Mouse (Mus musculus) CD4-positive, CD25-positive, alpha-beta regulatory T cell, adult 4 months (primary cell): ENCODE results near the gene Dab2. TPM values are rescaled to one million over a fixed set of nuclear protein-coding genes. Genes with fewer than 3 reads are reported as not detected.

Source experiments
- ATAC-seq: one replicate; pipeline ENCODE4 v1.8.0; 2017
- polyA plus RNA-seq, 2 experiments: library from polyadenylated mRNA; unstranded; fragments of 100-300 nt; shearing (Covaris generic); gene quantifications; one replicate each; pipeline ENCODE4 v1.2.1; 2017

The Dab2 gene
- polyA plus RNA-seq = not detected

DNA sequence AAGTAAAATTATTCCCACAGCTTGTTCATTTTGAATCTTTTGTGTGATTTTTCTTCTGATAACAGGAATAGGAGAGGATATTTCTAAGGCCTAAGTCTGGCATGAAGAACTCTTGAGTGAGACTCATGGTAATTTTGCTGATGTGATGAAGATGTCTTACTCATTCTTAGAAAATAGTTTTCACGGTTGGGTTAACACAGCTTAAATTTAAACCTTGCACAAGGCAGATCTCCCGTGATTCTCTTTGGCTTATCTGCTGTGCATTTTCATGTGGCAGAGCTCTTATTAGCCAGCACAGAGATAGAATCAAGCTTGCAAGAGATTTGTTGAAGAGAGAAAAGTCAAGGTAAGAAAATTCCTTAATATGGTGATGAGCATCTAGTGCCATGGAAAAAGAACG is at the start of gene Dab2:
Dab2 (plus strand) TSS at position 235 of the 400 bp plus-strand sequence.
- no peak for ATAC-seq

DNA sequence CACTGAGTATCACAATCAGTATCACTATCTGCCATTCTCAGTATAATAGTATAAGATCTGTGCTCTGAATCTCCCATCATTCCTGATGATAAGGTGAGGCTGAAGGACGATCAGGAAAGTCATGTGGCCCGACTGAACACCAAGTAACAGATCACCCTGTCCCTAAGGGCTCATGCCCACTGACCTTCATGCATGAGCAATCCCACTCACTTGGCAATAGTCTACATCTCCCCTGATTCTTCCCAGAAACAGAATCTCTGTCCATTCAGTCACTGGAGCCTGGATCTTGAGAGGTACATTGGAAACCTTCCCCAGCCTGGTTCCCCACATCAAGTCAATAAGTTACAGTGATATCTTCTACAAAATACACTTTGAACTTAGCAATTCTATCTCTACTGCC is 46.1 kb upstream of the Dab2 start:
- no peak for ATAC-seq

DNA sequence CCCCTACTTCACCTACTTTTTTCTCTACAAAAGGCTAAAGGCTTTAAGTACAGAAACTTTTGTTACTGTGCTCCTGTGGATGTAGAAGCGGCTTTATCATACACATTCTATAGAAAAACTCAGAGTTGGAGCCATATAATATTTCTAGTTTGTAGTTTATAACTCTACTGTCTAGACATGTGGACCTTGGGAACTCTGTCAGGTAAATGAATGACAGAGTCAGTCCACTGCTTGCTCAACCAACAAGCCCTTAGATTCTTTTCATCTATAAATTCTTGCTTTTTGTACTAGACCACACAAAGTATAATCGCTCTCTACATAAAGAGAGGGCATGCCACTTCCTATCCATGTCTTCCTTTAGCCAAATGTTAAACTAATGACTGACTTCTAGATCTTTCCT is 45.2 kb upstream of the Dab2 start:
- no peak for ATAC-seq

DNA sequence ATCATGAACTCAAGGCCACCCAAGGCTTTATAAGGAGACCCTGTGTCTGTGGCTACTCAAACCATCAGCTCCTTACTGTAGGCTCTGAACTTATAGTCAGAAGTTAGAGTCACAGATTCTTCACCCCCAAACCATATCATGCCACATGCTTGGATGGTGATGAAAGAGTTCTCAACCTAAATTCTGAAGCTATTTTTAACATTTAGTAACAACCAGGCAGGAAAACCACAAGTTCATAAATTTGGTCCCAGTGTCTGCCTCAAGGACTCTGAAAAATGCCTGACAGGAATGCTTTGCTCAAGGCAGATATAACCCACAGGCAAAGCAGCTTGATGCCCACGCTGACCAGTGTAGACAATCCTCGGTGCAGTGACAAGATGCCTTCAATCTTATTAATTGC is 42.5 kb upstream of the Dab2 start:
- ATAC-seq = no peak

DNA sequence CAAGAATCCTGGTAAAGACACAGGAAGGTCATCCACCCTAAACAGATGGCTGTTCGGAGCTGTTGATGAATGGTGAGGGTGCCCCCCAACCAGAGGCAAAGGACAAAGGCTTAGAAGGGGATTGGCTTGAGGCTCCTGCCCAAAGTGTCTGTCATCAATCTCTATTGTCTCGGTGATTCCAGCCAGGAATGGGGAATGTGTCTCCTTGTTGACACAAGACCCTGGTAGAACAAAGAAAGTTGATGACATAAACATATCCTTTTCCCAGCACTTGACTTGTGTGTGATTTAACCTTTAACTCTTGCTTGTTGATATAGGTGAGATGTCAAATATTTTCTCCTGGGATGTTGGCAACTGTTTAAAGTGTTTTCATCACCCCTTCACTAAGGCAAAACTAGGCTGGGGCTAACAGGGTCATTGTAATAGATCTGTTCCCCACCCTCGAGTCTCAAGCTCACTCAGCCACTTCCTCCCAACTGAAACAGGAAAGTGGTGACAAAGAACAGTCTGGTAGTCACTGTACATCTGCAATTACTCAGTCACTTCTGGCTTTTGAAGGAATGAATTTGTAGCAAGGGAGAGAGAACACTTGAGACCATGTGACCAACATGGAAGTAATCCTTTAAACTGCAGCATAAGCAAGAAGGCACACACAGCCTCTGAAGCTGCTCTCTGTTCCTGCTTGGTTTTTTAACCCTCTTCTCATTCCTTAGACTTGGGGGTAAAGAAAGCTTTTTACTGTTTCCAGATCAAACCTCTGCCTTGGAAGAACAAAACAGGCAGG is 39.4 kb upstream of the Dab2 start:
- no peak for ATAC-seq

DNA sequence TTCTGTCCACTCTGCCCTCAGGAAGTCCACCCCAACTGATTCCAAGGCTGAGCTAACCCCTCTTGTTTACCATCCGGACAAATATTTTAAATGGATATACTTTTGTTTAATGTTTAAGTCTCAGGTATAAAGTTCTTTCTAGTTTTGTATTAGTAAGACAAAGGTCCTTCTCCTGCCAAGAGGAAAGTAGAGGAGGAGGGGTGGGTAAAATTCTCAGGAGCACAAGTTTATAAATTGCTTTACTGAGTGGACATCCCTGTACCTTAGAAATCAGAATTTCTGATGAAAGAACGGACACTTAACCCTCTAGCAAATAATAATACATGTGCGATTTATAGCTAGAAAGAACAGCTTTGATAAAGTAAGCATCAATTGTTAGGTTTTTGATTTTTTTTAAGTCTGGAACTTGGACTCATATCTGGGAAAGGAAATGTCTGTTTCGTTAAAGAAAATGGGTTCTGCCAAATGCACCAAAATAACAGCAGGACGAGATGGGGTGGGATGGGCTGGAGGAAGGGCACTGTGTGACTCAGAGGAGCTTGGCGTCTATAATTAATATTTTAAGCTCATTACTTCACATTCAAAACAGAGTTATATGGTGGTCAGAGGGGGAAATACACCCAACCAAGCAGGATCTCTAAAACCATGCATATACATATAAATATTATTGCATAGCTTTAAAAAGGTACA is 38.7 kb upstream of the Dab2 start:
- ATAC-seq = no peak

DNA sequence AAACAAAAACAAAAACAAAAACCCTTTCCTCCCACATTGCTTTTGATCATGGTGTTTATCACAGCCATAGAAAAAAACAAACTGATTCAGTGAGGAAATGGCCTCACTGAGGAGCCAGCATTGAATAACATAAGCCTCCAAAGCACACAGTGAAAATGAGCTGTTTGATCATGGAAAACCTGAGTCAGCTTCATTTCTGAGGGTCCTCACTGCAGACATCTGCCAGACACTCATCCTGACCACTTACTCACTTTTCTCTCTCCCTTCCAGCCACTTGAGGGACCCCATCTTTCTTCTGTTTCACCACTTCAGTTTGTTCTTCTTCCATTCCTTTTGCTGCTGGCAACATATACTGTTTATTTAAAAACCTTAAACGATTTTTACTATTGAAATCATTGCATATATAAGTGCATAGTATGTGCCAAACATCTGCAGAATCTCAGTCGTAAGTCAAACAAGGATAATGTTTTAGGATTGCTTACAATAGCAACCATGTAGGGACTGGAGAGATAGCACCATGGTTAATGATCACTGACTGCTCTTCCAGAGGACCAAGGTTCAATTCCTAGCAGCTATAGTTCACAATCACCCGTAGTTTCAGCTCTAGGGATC is 32.3 kb upstream of the Dab2 start:
- ATAC-seq = no peak

DNA sequence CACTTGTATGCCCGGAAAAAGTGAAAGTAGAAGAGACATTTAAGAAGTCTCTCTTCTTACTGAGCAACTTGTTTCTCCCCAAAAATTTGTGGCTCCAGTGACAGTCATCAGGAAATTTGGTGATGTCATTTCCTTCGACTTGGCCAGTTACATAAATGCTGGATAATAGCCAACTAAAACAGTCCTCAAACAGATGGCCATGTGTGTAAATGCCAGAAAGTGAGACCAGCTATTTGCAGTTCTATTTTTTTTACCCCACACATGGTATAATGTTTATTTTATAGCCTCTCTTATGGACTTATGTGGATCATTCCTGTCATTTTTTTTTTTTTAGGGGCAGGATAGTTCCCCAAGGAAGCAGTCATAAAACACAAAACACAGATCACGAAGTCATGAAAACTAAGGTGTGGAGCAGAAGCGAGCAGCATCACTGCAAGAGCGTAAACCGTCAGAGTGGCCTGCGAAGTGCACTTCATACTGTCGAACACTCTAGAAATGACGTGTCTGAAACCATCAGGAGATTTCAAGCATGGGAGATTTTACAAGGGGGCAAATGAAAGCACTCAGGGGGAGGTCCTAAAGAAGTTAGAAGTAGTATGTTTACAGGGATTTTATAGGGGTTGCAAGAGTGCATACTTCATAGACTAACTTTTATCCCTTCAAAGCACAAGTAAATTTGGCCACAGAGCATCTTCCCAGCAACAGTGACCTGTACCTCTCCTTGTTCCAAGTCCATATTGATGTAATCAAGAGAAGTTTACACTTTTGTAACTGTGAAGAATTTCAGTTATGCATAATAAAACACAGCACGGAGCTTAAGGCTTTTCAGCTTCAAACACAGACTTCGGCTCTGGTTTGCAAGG is 20.8 kb upstream of the Dab2 start:
- ATAC-seq = no peak

DNA sequence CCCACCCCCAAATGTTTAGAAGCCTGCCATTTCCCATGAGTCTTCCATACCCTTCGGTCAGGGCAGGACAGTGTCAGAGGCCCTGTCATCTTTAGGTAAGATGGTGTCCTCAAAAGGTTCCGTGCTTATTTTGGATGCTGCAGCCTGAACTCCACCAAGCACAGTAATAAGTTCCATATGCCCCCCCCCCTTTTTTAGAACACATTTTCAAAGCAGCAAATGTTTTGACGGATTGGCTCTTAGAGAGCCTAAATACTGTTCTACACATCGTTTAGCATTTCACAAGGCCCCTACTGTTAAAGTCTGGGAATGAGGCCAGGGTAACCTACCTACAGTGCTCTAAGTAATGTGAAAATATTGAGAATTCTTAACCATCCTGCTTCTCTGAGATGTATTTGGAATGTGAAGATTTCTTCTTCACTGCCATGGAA is 19.6 kb upstream of the Dab2 start:
- no peak for ATAC-seq

DNA sequence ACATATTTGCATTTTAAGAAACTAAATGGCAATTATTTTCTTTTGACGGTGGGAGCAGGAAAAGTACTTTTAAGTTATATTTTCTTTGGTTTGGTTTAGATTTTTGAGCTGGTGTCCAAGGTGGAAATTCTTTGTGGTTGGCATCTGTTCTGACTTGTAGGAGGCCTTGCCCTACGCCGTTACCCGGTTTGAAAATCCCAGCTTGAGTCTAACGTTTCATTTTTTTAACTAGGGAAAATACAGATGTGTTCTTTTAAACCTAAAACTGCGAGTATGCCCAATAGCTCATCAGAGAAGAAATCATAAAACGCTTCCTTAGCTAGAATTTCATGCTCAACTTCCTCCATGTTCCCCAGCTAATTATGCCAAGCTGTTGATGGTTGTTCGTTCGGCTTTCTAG is 16.3 kb upstream of the Dab2 start:
- no peak for ATAC-seq

DNA sequence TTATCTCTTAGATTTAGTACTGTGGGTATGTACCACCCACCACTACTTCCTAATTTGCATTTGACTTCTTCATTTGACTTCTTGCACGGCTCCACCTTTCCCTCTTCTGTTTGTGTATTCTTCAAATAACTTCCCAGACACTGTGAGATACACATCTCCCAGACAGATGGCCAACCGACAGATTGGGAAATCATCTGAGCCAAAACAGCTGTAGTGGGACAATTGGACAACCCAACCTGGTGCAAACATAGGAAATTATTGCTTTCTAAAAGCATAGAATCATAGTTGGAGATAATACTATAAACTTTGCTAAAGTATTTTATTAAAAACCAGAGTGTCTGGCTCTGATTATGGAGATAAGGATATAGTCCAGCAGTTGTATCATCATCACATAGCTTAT is 3.5 kb upstream of the Dab2 start:
- ATAC-seq = no peak

DNA sequence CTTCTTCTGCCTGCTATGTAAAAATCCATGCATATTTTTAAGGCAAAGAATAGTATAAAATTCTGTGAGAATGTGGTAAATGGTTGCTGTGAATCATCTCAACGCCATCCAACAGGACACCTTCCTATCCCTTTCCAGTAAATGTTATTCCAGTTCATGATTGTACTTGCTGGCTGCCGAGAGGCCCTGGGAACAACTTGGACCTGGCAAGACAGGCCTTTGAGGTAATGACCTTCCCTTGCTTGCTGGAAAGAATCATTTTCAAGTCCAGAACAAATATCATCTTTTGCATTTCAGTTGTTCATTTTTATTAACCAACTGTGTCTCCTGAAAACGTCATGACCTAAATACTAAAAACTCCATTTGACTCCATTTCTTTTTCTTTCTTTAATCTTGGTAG is 862 bp upstream of the Dab2 start:
- ATAC-seq = no peak

DNA sequence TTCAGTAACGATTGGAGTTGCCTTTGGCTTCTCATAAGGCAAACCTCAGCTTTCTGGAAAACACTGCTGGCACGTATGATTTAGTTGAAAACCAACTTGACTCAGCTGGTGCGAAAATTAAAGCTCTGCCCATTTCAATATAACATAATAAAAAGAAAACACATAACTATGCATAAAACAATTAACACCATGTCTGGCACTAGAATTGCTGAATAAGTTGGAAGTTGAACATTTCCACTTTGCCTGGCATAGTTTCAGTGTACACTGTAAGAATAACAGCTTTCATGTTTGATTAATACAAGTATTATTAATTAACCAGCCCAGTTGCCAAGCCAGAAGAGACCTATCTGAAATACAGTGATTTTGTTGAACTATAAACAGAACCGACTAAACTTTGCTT is 2.6 kb downstream of the Dab2 start:
- ATAC-seq = no peak

DNA sequence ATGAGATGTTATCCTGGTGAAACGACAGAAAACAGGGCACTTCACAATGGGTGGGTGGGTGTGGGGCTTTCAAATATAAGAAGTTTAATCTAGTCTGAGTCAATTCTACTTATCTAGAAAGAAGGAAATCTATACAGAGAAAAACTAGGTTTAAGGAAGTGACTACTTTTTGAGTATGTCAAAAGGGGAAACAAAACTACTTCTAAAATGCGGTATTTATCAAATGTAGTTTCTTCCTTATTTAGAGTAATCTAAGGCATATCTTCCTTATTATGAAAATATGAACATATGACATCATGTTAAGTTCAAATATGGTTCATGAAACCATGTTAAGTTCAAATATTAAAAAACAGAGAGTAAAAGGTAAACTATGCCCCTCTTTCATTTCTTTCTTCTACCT is 4.2 kb downstream of the Dab2 start:
- ATAC-seq = no peak

DNA sequence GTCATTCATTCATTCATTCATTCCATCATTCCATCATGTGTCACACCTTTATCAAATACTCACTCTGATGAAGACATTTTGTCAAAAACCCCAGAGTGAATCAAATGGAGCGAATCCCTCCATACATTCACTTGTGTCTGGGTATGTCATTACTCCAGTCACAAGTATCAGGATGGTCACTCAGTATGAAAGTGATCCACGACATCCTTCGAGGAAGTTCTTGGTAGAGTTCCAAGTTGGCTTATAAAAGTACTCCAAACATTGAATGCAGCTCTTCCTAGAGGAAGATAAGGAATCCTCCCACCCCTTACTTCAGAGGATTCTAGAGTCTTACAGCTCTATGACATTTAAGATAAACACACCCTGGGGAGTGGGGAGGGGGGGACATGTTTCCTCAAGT is 10.0 kb downstream of the Dab2 start:
- no peak for ATAC-seq

DNA sequence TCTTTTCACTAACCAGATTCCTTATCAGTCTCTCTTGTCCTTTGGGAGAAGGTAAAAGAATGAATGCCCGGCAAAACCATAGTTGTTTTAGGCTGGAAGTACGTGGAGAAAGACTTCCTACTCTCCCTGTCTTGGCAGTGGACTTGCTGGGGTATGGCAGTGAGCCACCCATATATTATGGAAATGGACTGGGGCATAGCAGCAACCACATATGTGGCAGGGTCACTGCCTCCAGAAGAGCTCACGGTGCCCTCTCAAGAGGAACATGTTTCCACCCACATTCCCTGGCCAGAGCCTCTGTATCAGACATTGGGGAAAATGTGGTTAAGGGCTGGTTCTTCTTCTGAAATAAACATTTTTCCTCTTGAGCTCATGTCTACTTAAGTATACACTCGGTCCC is 10.8 kb downstream of the Dab2 start:
- ATAC-seq = no peak

DNA sequence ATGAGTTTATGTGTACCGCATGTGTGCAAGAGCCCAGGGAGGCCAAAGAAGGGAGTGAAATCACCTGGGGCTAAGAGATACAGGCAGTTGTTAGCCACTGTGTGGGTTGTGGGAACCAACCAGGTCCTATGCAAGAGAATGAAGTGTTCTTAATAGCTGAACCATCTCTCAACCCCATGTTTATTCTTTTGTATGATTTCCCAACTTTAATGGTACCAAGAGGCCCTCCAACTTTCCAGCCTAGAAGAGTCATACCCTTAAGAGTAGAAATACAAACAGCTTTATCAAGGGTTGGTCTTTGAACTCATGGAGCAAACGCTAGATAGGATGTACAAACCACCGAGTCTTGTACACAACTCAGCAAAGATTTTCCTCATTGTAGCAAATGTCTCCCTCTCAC is 12.8 kb downstream of the Dab2 start:
- ATAC-seq = no peak

DNA sequence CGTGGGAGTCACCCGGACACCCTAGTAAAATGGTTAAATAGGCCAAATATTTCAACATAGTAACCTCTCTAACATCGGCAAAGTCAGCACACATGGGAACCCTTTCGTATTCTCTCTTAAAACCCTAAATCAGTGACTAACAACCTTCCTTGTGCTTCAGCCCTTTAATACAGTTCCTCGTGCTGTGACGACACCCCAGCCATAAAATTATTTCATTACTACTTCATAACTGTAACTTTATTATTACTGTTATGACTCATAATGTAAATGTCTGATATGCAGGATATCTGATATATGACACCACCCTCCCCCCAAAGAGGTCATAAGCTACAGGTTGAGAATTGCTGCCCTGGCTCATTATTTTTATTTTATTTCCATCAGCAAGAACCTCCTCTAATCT is 19.8 kb downstream of the Dab2 start:
- ATAC-seq = no peak

DNA sequence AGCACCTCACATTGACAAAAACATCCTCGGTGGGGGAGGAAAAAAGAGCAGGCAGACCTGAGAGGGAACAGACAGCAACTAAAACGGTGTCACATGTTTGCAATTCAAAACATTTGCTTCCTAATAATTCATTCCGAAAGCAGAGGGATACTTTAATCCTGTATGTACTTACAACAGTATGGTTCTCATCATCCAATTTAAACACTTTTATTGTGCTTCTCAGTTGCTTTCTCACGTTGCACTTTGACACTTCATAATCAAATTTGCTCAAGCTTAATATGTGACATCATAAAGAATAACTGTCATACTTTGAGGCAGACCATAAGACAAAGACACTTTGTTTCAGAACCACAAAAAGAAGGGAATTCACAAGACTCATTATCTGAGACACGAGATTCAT is 20.9 kb downstream of the Dab2 start:
- no peak for ATAC-seq

DNA sequence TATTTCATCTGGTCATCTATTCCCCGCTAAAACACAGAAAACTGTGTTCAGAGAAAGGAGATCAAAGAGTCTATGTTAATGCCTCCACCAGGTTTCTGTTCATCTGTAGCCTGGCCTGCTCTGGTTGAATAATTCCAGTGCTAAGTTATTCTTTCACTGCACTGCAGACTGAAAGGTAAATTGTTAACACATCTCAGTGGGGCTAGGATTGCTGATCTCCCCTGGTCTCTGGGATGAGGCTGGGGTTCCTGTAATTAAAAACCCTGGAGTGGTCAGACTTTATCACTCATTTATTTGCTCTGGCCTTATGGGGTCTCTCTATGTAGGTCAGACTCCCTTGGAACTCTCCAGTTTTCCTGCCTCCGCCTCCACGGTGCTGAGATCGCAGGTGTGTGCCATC is 21.7 kb downstream of the Dab2 start:
- no peak for ATAC-seq

DNA sequence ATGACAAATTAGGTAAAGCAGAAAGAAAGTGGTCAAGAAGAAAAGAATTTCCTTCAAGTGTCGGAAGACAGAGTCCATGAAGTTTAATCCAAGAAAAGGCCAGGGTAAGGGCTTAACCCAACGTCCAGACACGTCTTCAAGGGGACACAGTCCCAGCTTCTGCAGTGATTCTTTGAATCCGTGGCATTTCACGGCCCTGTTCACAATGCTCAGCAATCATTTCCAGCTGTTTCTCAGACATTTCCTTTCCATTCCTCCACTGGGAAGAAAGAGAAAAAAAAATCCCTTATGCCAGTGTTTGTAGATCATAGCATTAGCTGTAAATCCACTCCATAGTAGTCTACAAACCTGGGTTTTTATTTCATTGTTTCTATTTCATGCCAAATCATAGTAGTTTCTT is 22.7 kb downstream of the Dab2 start:
- ATAC-seq = no peak

DNA sequence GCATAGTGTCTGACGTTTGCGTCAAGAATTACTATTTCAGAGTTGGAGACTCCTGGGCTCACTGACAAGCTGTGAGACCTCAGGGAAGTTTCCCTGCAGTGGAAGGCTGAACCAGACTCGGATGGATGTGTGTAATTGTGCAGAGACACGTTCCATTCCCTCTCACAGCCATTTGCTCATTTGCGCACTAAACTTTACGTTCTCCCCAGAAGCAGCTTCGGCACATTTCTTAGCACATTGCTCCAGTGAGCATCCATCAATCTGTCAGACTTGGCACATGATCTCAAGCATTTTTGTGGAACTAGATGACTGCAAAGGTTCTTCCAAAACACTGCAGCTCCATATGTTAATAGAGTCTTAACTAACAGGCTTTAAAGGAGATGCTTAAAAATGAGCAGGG is 24.0 kb downstream of the Dab2 start:
- ATAC-seq = no peak

DNA sequence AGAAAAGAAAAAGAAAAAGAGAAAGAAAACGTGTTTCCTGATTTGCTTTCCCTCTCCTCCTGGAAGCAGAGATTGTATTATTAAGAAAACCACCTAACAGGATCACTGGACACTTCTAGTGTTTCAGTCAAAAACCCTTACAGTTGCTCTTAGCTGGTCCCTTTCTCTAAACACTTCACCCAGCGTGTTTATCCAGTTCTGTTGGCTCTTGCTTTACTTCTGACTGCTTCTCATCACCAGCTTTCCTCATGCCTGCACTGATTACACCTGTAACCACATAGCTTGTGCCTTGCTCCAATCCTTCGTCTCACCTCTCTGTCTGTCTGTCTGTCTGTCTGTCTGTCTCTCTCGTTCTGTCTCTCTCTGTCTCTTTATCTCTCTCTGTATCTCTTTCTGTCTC is 25.9 kb downstream of the Dab2 start:
- ATAC-seq = no peak
